Mouse (Mus musculus) midbrain, embryonic 12.5 days (tissue): ENCODE measurements around the gene Zc3h12b. TPM values are rescaled to one million over a fixed set of nuclear protein-coding genes. Genes with fewer than 3 reads are reported as not detected.
"Not testable (repeated sequence)": the region's sequence is repeated elsewhere in the genome, so short reads cannot be mapped to it uniquely, and the experiment has no call there.

Source experiments
- ATAC-seq: fragments of 200-750 bp; cut with Nextera tagmentation; 2 replicates; pipeline ENCODE4 v1.8.0; 2017; ENCODE audit warnings: low read depth, moderate TSS enrichment, moderate library complexity; ENCODE audit not compliant: low FRiP score
- H3K27ac ChIP-seq: fragments of 300-500 bp; sonication (generic); replicated peaks from 2 replicates; pipeline ENCODE4 v1.5.1; 2016; ENCODE audit warnings: mild to moderate bottlenecking
- H3K27me3 ChIP-seq: fragments of 300-500 bp; sonication (generic); 2 replicates; pipeline ENCODE4 v1.6.1; 2016; ENCODE audit warnings: mild to moderate bottlenecking
- H3K36me3 ChIP-seq: fragments of 300-500 bp; sonication (generic); 2 replicates; pipeline ENCODE4 v1.6.1; 2016
- H3K4me1 ChIP-seq: fragments of 300-500 bp; sonication (generic); 2 replicates; pipeline ENCODE4 v1.6.1; 2016
- H3K4me2 ChIP-seq: fragments of 300-500 bp; sonication (generic); replicated peaks from 2 replicates; pipeline ENCODE4 v1.6.1; 2016; ENCODE audit warnings: mild to moderate bottlenecking, moderate library complexity
- H3K4me3 ChIP-seq: fragments of 300-500 bp; sonication (generic); 2 replicates; pipeline ENCODE4 v1.5.1; 2016; ENCODE audit warnings: mild to moderate bottlenecking
- H3K9ac ChIP-seq: fragments of 300-500 bp; sonication (generic); replicated peaks from 2 replicates; pipeline ENCODE4 v1.6.1; 2016; ENCODE audit warnings: mild to moderate bottlenecking, moderate library complexity
- H3K9me3 ChIP-seq: fragments of 300-500 bp; sonication (generic); 2 replicates; pipeline ENCODE4 v1.6.1; 2016; ENCODE audit warnings: mild to moderate bottlenecking
- WGBS: fragments of 180-500 bp; shearing (Covaris S2); methylation state at CpG from one replicate; pipeline ENCODE4 v1.1.7; 2016; 5-methylcytosine and 5-hydroxymethylcytosine counted together
- polyA plus RNA-seq: library from polyadenylated mRNA; unstranded; fragments of >200 nt; fragmentation: Nextera tagmentation; extraction: Ambion mirVana; gene quantifications from 2 replicates; pipeline ENCODE4 v1.2.1, GENCODE M21; 2016

Zc3h12b gene
- polyA plus RNA-seq, 1 experiment from 2014 or later: 3.1 TPM

- 56% methylated on average over 3 of the region's 3 CpGs for WGBS
- no peak overlapping the region for H3K9ac ChIP-seq
- H3K4me1 ChIP-seq: peaks cover 3% of the 10 kb centered on the region
- no peaks in the 10 kb centered on the region for H3K27me3 ChIP-seq
- H3K9me3 ChIP-seq: no peaks in the 10 kb centered on the region
- H3K36me3 ChIP-seq: peaks cover 12% of the 10 kb centered on the region; the same call in 1 of the 2 replicates
- H3K27ac ChIP-seq: no peak overlapping the region
- no peak overlapping the region for H3K4me2 ChIP-seq
- no peak for ATAC-seq
- H3K4me3 ChIP-seq: no peak overlapping the region
These were observed 239.3 kb downstream of the Zc3h12b start for GRCm38 (mm10) chrX:95950776-95951175.

GRCm38 (mm10) chrX:95956497-95957293, 245.2 kb downstream of the Zc3h12b start, which contains the start of gene Las1l:
Gene Las1l (minus strand): TSS chrX:95956962.
- Histone ChIP-seq H3K27me3 (no peaks in the 10 kb centered on the region), H3K4me3 (peak within 1 kb of the TSS; percentile 55), H3K4me2 (peak within 1 kb of the TSS; percentile 66), H3K4me1 (peaks cover 6% of the 10 kb centered on the region), H3K27ac (no peak within 1 kb of the TSS), H3K36me3 (peaks cover 6% of the 10 kb centered on the region; the same call in 1 of the 2 replicates), H3K9me3 (no peaks in the 10 kb centered on the region), H3K9ac (peak within 1 kb of the TSS; percentile 55)
- ATAC-seq: peak; percentile 100
- 26% methylated on average over 42 of the region's 42 CpGs for WGBS

DNA sequence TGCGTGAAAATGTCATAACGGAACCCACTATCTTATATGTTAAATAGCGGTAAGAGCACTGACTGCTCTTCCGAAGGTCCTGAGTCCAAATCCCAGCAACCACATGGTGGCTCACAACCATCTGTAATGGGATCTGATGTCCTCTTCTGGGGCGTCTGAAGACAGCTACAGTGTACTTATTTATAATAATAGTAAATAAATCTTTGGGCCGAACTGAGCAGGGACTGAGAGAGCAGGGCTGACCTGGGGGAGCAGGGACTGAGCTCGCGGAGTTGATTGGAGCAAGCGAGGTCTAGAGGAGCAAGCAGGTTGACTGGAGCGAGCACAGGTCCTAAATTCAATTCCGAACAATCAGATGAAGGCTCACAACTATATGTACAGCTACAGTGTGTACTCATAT, 246.0 kb downstream of the Zc3h12b start:
- 42% methylated on average over 11 of the region's 11 CpGs for WGBS
- H3K36me3 ChIP-seq, H3K4me1 ChIP-seq, H3K9me3 ChIP-seq, H3K27me3 ChIP-seq, H3K9ac ChIP-seq, H3K27ac ChIP-seq: not testable (repeated sequence)
- peak; percentile 8; the same call in 1 of the 2 replicates for ATAC-seq
- peak overlapping the region; percentile 55 for H3K4me3 ChIP-seq
- H3K4me2 ChIP-seq: peak overlapping the region; percentile 47

DNA sequence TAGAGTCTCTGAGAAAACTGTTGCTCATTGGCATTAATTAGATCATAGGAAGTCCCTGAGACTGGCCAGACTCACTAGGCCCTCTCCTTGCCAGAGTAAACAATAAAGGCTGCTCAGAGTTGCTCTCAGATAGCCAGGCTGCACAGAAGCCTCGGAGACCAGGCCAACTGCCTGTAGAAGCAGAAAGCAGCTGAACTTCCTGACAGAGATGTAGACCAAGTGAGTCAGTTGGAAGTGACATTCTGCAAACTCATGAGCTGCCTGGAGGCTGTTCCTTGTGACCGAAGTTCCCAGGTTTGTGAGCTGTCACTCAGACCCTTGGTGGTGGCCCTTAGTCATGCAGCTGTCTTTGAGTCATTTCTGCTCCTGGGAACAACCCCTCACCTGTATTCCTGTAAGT, 251.9 kb downstream of the Zc3h12b start:
- ATAC-seq: no peak
- H3K9me3 ChIP-seq: no peaks in the 10 kb centered on the region
- no peak overlapping the region for H3K9ac ChIP-seq
- WGBS: 87% methylated on average over 2 of the region's 2 CpGs
- H3K36me3 ChIP-seq: no peaks in the 10 kb centered on the region
- H3K27me3 ChIP-seq: no peaks in the 10 kb centered on the region; the same call in 1 of the 2 replicates
- no peak overlapping the region for H3K4me3 ChIP-seq
- no peak overlapping the region for H3K4me2 ChIP-seq
- H3K27ac ChIP-seq: no peak overlapping the region
- no peaks in the 10 kb centered on the region for H3K4me1 ChIP-seq

GRCm38 (mm10) chrX:95965036-95965435, 253.6 kb downstream of the Zc3h12b start:
- no peak for ATAC-seq
- no peak overlapping the region for H3K4me2 ChIP-seq
- H3K9me3 ChIP-seq: no peaks in the 10 kb centered on the region
- H3K27me3 ChIP-seq: no peaks in the 10 kb centered on the region; the same call in 1 of the 2 replicates
- H3K4me1 ChIP-seq: 0 out of 2 replicates have a peak, but pooled peaks cover 3% of the 10 kb centered on the region
- H3K4me3 ChIP-seq: no peak overlapping the region
- H3K27ac ChIP-seq: no peak overlapping the region
- H3K36me3 ChIP-seq: no peaks in the 10 kb centered on the region
- H3K9ac ChIP-seq: no peak overlapping the region
- WGBS: 81% methylated on average over 6 of the region's 6 CpGs

DNA sequence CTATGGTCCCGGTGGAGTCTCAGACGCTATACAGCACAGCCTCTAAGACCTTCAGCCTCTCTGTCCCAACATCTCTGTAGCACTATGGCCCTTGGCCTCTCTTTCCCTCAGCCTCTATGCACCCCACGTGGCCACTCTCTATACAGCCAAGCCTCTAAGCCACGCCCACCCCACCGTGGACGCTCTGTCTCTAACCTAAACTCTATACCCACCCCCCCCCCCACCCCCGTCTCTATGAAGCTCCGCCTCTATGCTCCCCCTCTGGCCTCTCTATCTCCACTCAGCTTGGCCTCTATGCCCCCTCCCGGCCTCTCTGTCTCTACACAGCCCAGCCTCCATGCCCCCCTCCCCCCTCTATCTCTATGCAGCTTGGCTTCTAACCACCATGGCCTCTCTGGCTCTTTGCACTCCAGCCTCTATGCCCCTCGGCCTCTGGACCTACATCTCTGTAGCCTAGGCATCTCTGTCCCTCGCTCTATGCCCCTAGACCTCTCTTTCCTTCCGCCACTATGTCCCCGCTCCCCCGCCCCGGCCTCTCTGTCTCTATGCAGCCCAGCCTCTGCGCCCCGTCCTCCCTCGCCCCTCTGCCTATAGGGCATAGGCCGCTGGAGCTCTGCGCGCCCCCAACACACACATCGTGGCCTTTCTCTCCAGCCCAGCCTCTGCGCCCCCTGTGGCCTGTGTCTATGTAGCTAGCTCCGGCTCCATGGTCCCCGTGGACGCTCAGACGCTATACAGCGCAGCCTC, 256.5 kb downstream of the Zc3h12b start:
- H3K27ac ChIP-seq: peak overlapping the region; percentile 92
- WGBS: 28% methylated on average over 28 of the region's 28 CpGs
- no peaks in the 10 kb centered on the region; the same call in 1 of the 2 replicates for H3K27me3 ChIP-seq
- ATAC-seq: peak; percentile 87
- peak overlapping the region; percentile 56 for H3K9ac ChIP-seq
- no peaks in the 10 kb centered on the region for H3K9me3 ChIP-seq
- peak overlapping the region; percentile 41 for H3K4me3 ChIP-seq
- H3K4me1 ChIP-seq: 0 out of 2 replicates have a peak, but pooled peaks cover 3% of the 10 kb centered on the region
- H3K4me2 ChIP-seq: peak overlapping the region; percentile 54
- no peaks in the 10 kb centered on the region for H3K36me3 ChIP-seq

DNA sequence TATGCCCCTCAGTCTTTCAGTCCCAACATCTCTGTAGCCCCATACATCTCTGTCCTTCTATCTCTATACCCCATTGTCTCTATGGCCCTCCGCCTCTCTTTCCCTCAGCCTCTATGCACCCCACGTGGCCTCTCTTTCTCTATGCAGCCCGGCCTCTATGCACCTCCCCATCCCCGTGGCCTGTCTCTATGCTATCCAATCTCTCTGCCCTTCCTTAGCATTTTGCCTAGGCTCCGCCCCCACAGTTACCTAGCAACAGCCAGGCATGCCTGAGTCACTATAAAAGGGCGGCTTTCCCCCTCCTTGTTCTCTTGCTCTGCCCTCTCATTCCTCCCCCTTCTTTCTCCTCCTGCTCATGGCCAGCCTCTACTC, 257.1 kb downstream of the Zc3h12b start:
- H3K36me3 ChIP-seq: no peaks in the 10 kb centered on the region
- 0 out of 2 replicates have a peak, but pooled peaks cover 3% of the 10 kb centered on the region for H3K4me1 ChIP-seq
- ATAC-seq: peak; percentile 91
- WGBS: 29% methylated on average over 6 of the region's 6 CpGs
- peak overlapping the region; percentile 41 for H3K4me3 ChIP-seq
- H3K27me3 ChIP-seq: no peaks in the 10 kb centered on the region; the same call in 1 of the 2 replicates
- H3K9me3 ChIP-seq: no peaks in the 10 kb centered on the region
- peak overlapping the region; percentile 54 for H3K4me2 ChIP-seq
- H3K9ac ChIP-seq: peak overlapping the region; percentile 56
- H3K27ac ChIP-seq: peak overlapping the region; percentile 92

DNA sequence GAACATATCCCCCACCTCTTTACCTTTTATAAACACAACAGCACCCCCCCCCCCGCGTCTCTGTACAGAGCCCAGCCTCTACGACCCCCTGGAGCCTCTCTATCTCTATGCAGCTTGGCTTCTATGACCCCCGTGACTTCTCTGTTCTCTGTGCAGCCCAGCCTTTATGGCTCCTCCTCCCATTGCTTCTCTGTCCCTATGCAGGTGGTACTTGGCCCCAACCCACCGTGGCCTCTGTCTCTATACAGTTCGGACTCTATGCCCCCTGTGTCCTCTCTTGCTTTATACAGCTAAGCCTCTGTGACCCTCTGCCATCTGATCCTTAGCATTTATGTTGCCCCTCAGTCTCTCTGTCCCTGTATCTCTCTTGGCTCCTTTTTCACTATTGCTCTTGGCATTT, 257.6 kb downstream of the Zc3h12b start:
- no peaks in the 10 kb centered on the region for H3K9me3 ChIP-seq
- H3K9ac ChIP-seq: no peak overlapping the region
- WGBS: 26% methylated on average over 6 of the region's 6 CpGs
- H3K4me3 ChIP-seq: no peak overlapping the region
- ATAC-seq: peak; percentile 3; the same call in 1 of the 2 replicates
- H3K27ac ChIP-seq: peak overlapping the region; percentile 92
- no peaks in the 10 kb centered on the region; the same call in 1 of the 2 replicates for H3K27me3 ChIP-seq
- peak overlapping the region; percentile 54; the same call in 1 of the 2 replicates for H3K4me2 ChIP-seq
- H3K36me3 ChIP-seq: no peaks in the 10 kb centered on the region
- H3K4me1 ChIP-seq: 0 out of 2 replicates have a peak, but pooled peaks cover 3% of the 10 kb centered on the region

DNA sequence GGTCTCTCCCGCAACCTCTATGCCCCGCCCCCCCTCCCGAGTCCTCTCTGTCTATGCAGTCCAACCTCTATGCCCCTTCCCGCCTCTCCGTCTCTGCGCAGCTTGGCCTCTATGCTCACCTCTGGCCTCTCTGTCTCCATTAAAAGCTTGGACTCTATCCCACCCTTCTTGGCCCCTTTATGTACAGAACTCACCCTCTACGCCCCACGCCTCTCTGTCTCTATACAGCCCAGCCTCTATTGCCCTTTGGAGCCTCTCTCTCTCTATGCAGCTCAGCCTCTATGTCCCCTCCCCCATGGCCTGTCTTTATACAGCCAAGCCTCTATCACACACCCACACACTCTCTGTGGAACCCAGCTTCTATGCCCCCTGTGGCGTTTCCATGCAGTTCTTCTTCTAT, 258.5 kb downstream of the Zc3h12b start:
- Histone ChIP-seq H3K36me3 (no peaks in the 10 kb centered on the region), H3K9ac (no peak overlapping the region), H3K27me3 (no peaks in the 10 kb centered on the region; the same call in 1 of the 2 replicates), H3K27ac (no peak overlapping the region), H3K4me2 (no peak overlapping the region), H3K9me3 (no peaks in the 10 kb centered on the region), H3K4me3 (no peak overlapping the region), H3K4me1 (0 out of 2 replicates have a peak, but pooled peaks cover 3% of the 10 kb centered on the region)
- WGBS: 61% methylated on average over 9 of the region's 9 CpGs
- ATAC-seq: no peak

Other genes with a start within 250 kb of the Zc3h12b start
- 0.19 TPM in 1 of 2 replicates, not detected in the other for gene Asb12, start 153.7 kb upstream of the Zc3h12b start, polyA plus RNA-seq
- not detected in 2 replicates for gene Pfn5, start 153.6 kb upstream of the Zc3h12b start, polyA plus RNA-seq
- gene Zc4h2, start 53.2 kb upstream of the Zc3h12b start, polyA plus RNA-seq: 52.2 and 55.9 TPM in 2 replicates
- gene Las1l, start 245.3 kb downstream of the Zc3h12b start, polyA plus RNA-seq: 69.1 and 70.7 TPM in 2 replicates